Mouse (Mus musculus) embryo, embryonic 11 days (tissue): ENCODE measurements at regions not wholly inside any gene's neighbourhood (a gene's known extent, or its start where the extent isn't known, plus 50 kb on each side); places are given as distances from the start of the nearest gene placed in this dataset.

ENCODE experiments used
- DNase-seq: peaks from one replicate; pipeline ENCODE4 v3.0.0-alpha.2; 2015

DNA sequence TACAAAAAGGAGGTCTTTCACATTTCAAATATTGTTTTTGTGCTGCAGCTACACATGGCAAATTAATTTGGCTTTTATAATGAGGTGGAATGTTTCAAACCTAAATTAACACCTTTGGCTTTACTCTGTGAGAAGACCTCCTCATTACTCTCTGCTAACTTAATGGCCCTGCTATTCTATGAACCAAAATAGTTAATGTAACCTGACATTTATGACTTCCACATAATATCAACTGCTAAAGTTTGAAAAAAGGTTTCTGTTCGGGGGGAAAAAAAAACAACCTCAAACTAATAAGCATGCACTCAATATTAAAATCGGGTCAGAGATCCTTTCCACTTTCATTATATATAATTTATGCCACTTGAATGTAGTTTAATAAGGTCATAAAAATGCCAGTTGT, 197.2 kb upstream of the Cep162 start:
- DNase-seq, result no peak

GRCm38 (mm10) chr9:87443467-87444235, 188.3 kb upstream of the Cep162 start:
- peak; percentile 72 for DNase-seq

DNA sequence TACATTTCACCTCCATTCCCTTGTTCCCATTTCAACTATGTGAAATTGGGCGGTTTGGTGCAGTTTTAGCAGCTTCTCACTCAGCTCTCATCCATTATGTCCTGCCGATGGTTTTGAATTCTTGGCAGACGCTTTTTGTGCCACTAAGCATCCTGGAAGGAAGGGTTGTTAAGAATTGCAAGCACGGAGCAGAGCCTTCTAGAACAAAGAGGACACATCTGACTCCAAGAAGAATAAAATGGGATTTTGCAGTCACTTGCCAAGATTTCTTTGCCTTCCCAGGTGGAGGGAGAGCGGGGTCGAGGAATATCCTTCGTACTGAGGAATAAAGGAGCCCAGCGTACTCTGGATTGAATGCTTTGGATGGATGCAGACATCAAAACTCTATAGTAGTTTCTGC, 176.7 kb upstream of the Cep162 start:
- DNase-seq, result no peak

DNA sequence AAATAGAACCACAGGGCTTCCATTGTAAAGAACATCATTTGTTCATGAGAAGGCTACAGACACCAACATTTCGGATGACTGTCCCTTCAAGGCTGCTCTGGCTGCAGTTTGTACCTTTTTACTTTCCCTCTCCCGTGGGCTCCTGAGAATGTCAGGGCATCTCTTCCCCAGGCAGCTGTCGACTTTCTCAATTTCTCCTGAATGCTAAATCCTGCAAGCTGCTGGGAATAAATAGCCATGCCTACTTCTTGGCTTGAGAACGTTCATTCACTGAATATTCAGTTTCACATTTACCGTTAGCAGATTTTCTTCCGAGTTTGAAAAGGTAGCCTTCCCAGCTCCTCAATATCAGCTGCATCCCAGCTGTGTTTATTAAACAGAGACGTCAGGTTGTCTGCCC, 176.2 kb upstream of the Cep162 start:
- DNase-seq, result no peak

GRCm38 (mm10) chr9:87425201-87425600, 169.9 kb upstream of the Cep162 start:
- peak; percentile 69 for DNase-seq

DNA sequence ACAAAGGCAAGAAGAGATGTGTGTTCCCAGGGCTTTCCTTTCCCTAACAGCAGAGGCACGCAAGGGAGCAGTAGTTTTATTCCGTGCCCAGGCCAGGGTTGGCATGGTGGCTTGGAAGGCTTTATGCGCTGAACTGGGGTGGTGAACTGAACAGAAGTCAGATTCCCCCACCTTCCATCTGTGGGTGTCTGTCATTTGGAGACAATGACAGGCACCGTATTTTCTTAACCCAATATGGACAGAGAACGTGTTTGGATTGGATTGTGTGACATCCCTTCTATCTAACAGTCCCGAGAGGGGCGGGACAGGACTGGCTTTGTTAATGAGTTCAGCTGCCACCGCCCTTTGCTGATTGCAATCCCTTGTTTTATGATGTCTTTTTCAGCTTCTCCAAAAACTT, 165.8 kb upstream of the Cep162 start:
- no peak for DNase-seq

DNA sequence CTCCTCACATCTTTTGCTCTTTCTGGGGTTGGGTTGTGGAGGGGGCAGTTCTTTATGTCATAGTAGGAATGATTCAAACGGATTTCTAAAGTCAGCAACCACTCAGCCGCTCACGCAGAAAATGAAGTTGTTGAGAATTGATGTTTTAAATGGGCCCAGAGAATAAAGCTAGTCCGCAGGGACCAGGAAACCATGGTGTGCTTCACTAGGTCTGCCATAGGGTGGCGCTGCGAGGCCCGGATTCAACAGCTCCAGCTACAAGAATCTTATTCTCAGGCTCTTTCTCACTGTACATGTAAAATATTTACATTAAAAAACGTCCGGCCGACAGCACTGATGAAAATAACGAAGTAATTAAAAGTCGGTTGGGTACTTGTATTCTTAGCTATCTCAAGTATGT, 164.0 kb upstream of the Cep162 start:
- DNase-seq, result peak; percentile 67

DNA sequence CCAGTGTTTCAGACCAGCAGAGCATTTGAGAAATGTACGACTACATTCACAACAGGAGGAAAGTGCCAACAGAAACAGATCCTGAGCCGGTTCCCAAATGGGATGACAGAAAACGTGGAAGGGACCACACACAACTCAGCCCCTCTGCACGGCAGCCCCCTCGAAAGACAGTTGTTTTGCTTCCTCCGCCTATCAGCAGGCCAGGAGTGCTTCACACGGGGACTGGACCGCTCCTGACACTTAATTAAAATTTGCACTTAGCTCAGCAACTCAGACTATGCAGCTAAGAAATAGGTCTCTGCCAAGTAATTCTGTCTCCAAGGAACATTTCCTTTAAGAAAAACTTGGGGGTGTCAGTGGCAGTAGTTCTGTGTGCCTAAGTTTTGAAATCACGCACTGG, 157.6 kb upstream of the Cep162 start:
- DNase-seq, result no peak

- DNase-seq, result no peak
Observed at GRCm38 (mm10) chr9:87411044-87411443, 155.7 kb upstream of the Cep162 start.

GRCm38 (mm10) chr9:87409736-87410135, 154.4 kb upstream of the Cep162 start:
- DNase-seq, result no peak

- no peak for DNase-seq
Observed at GRCm38 (mm10) chr9:87408805-87409204, 153.5 kb upstream of the Cep162 start.

DNA sequence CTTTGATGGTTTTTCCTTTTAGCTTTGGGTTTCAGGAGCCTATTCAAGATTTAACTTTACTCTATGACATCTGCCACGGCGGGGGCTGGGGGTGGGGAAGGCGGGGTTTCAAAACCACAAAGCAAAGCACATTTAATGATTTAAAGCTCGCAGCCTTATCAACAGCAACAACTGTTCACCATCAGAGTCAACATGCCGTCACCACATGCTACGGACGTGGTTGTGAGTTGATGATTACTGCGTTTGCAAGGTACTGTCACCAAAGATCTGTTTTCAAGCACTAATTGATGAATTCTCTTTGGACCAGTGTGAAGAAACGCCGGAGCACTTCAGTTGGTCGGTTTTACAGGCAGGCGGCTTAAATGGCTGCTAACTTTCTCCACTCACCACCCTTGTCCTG, 151.1 kb upstream of the Cep162 start:
- no peak for DNase-seq

- no peak for DNase-seq
Observed at GRCm38 (mm10) chr9:87405115-87405720, 149.9 kb upstream of the Cep162 start.

DNA sequence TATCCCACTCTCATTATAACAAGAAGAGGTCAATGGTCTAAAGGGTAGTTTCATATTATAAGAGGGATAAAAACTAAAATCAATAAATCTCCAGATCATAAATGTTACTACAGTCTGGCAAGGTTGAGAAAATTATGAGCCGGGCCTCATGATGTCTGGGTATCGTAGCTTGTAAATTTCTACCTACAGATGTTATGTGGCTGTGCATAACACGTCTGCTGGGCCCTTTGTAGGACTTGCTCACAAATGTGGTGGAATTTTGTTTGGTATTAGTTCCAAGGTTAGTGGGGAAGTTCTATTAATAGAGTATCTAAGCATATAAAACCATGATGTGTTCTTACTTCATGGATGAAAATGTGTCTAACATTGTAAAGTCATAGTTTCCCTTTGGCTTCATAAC, 146.7 kb upstream of the Cep162 start:
- no peak for DNase-seq

- DNase-seq, result peak; percentile 42
Observed at GRCm38 (mm10) chr9:87387516-87387915, 132.2 kb upstream of the Cep162 start.

DNA sequence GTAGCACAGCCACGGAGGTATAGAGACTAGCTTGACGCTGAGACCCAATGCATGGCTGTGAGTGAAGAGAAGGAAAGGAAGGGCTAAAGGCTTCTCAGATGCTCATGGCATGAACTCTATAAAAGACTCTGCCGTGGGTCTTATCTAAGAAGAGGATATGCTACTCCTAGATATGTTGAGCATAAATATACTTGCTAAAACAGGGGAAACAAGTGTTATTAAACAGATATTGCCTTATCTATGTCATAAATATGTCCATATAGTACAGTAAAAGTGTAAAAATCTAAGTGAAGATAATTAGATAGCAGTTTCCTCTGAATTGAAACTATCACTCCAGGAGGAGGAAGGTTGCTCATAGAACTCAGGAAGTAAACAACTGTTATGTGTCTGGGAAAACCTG, 128.2 kb upstream of the Cep162 start:
- no peak for DNase-seq

GRCm38 (mm10) chr9:87377921-87378320, 122.6 kb upstream of the Cep162 start:
- no peak for DNase-seq

DNA sequence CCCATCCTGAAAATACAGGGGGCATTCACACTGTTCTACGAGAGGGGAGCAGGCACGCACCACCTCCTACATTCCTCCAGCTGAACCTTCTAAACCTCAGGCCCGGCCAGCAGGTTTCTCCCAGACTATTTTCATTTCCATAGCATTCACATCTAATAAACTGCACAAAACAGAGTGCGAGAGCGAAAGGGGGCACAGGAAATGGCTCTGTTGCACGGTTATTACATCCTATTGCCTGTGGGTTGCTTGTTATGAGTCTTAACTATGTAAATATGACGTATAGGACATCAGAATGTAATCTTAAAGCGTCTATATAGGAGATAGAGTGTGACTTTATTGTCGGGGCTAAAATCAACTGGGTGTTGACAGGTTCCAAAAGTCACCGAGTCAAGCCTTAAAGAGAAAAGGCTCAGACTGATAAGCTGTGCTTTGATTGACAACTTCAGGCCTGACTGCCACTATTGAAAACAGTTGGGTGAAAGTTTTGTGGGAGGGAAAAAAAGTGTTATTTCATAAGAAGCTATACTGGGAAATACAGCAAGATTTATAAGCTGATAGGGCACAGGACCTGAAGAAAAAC, 121.5 kb upstream of the Cep162 start:
- no peak for DNase-seq

GRCm38 (mm10) chr9:87372251-87372905, 117.0 kb upstream of the Cep162 start:
- DNase-seq, result peak; percentile 30

DNA sequence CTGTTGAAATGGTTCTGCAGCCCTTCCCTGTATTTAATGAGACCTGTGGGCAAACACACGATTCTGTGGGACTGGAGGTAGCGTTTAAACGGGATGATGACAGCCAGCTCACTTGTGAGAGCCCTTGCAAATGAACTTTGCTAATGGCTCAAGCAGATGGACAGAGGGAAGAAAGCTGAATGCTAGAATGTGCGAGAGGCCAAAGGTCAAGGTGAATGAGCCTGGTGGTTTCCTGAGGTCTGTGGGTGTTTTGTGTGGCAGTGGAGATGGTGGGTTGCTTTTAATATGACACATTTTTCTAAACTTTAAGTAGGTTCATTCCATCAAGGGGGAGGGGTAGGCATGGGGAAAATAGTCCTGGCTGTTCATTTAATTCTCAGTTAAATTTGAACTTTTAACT, 113.7 kb upstream of the Cep162 start:
- peak; percentile 57 for DNase-seq

GRCm38 (mm10) chr9:87347008-87347407, 91.7 kb upstream of the Cep162 start:
- no peak for DNase-seq

DNA sequence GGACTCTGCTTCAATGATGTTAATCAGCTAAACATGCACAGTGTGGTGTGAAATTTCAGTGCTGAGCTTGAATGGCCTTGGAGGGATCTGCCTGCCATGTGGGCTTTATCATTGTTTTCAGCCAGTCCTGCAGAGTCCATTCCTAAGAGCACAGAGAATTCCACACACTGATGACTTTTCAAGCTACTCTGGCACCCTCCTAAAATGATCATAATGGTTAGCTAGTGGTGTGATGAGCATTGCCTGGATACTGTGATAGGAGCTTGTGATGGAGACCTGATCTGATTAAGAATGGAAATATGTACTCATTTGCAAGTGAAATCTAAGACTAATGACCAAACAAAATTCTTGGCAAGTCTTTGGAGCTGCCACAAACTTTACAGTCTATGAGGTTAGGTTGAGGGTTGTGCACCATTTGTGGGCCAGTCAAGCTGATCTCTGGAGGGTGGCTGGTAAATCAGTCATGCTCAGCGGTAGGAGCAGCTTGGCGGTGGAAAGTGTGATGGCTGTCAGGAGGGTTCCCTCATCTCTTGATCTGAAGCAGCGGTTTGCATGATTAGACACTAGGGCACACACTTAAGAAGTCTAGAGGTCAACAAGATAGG, 91.0 kb upstream of the Cep162 start:
- DNase-seq, result no peak

- no peak for DNase-seq
Observed at GRCm38 (mm10) chr9:87341438-87341837, 86.1 kb upstream of the Cep162 start.
